Mouse (Mus musculus) forelimb bud, embryonic 11.5 days (tissue): ENCODE data around the gene Gm49387.

Source experiments
- DNase-seq: peaks from one replicate; pipeline ENCODE4 v3.0.0-alpha.2; 2012; ENCODE audit warnings: low read depth, low spot score

The Gm49387 gene

GRCm38 (mm10) chr14:31576846-31577697 lies 63.6 kb downstream of the Gm49387 start:
- DNase-seq: no peak

GRCm38 (mm10) chr14:31575866-31576265 lies 64.8 kb downstream of the Gm49387 start:
- no peak for DNase-seq

GRCm38 (mm10) chr14:31574903-31575665 lies 65.6 kb downstream of the Gm49387 start:
- DNase-seq: no peak

- no peak for DNase-seq
Observed at GRCm38 (mm10) chr14:31572561-31573175, 68.0 kb downstream of the Gm49387 start.

- DNase-seq: no peak
Observed at GRCm38 (mm10) chr14:31571419-31571818, 69.3 kb downstream of the Gm49387 start.

GRCm38 (mm10) chr14:31570131-31570951 lies 70.3 kb downstream of the Gm49387 start:
- DNase-seq: no peak

- DNase-seq: no peak
Observed at GRCm38 (mm10) chr14:31569151-31569631, 71.5 kb downstream of the Gm49387 start.

- DNase-seq: no peak
Observed at GRCm38 (mm10) chr14:31565478-31566212, 75.0 kb downstream of the Gm49387 start.

GRCm38 (mm10) chr14:31564452-31565179 lies 76.1 kb downstream of the Gm49387 start:
- DNase-seq: peak; percentile 77

GRCm38 (mm10) chr14:31560886-31561285 lies 79.8 kb downstream of the Gm49387 start:
- no peak for DNase-seq

- no peak for DNase-seq
Observed at GRCm38 (mm10) chr14:31559216-31559615, 81.5 kb downstream of the Gm49387 start.

- DNase-seq: no peak
Observed at GRCm38 (mm10) chr14:31557784-31558183, 82.9 kb downstream of the Gm49387 start.

- no peak for DNase-seq
Observed at GRCm38 (mm10) chr14:31557273-31557672, 83.4 kb downstream of the Gm49387 start.

GRCm38 (mm10) chr14:31556526-31557260 lies 84.0 kb downstream of the Gm49387 start:
- no peak for DNase-seq

GRCm38 (mm10) chr14:31555963-31556434 lies 84.7 kb downstream of the Gm49387 start:
- no peak for DNase-seq

- DNase-seq: no peak
Observed at GRCm38 (mm10) chr14:31555021-31555420, 85.7 kb downstream of the Gm49387 start.

GRCm38 (mm10) chr14:31543885-31544442 lies 96.7 kb downstream of the Gm49387 start:
- no peak for DNase-seq

- no peak for DNase-seq
Observed at GRCm38 (mm10) chr14:31537298-31537697, 103.4 kb downstream of the Gm49387 start.

- no peak for DNase-seq
Observed at GRCm38 (mm10) chr14:31532656-31533055, 108.0 kb downstream of the Gm49387 start.
